Mouse (Mus musculus) spleen, adult 12 weeks (tissue): Measurements from ENCODE around the gene Fat3.

Source experiments
- DNase-seq: peaks from one replicate; pipeline ENCODE4 v3.0.0; 2022; ENCODE audit warnings: low spot score

Gene Fat3

GRCm38 (mm10) chr9:16310855-16311848 is 189.9 kb downstream of the Fat3 start:
- DNase-seq: no peak

- no peak for DNase-seq
These were observed 190.8 kb downstream of the Fat3 start for GRCm38 (mm10) chr9:16310305-16310704.

- DNase-seq: no peak
These were observed 193.3 kb downstream of the Fat3 start for GRCm38 (mm10) chr9:16307789-16308188.

GRCm38 (mm10) chr9:16306222-16306621 is 194.9 kb downstream of the Fat3 start:
- DNase-seq: no peak

GRCm38 (mm10) chr9:16305396-16306086 is 195.5 kb downstream of the Fat3 start:
- no peak for DNase-seq

GRCm38 (mm10) chr9:16304949-16305348 is 196.1 kb downstream of the Fat3 start:
- no peak for DNase-seq

GRCm38 (mm10) chr9:16302484-16302883 is 198.6 kb downstream of the Fat3 start:
- DNase-seq: no peak

- DNase-seq: no peak
These were observed 203.2 kb downstream of the Fat3 start for GRCm38 (mm10) chr9:16297935-16298334.

GRCm38 (mm10) chr9:16293928-16294806 is 206.9 kb downstream of the Fat3 start:
- DNase-seq: no peak

GRCm38 (mm10) chr9:16292492-16292891 is 208.6 kb downstream of the Fat3 start:
- no peak for DNase-seq

- no peak for DNase-seq
These were observed 210.2 kb downstream of the Fat3 start for GRCm38 (mm10) chr9:16290911-16291310.

- DNase-seq: no peak
These were observed 218.1 kb downstream of the Fat3 start for GRCm38 (mm10) chr9:16283033-16283432.

GRCm38 (mm10) chr9:16282291-16282804 is 218.7 kb downstream of the Fat3 start:
- DNase-seq: no peak

- DNase-seq: no peak
These were observed 225.5 kb downstream of the Fat3 start for GRCm38 (mm10) chr9:16275589-16275988.

- no peak for DNase-seq
These were observed 227.0 kb downstream of the Fat3 start for GRCm38 (mm10) chr9:16274130-16274529.

- no peak for DNase-seq
These were observed 228.3 kb downstream of the Fat3 start for GRCm38 (mm10) chr9:16272810-16273209.

- no peak for DNase-seq
These were observed 230.3 kb downstream of the Fat3 start for GRCm38 (mm10) chr9:16270768-16271114.

- DNase-seq: no peak
These were observed 230.9 kb downstream of the Fat3 start for GRCm38 (mm10) chr9:16270056-16270767.

GRCm38 (mm10) chr9:16265519-16265918 is 235.6 kb downstream of the Fat3 start:
- DNase-seq: no peak

GRCm38 (mm10) chr9:16257241-16257840 is 243.7 kb downstream of the Fat3 start:
- DNase-seq: no peak
